9 mouse cellular contexts compared by ENCODE assay signal in genomic region chr4:21878776-21879175, GRCm38 (mm10). TPM values are rescaled to one million over a fixed set of nuclear protein-coding genes. Genes with fewer than 3 reads are reported as not detected.
DNase-seq lines count a peak whose midpoint lies in the region; ATAC-seq and TF ChIP-seq lines count a peak whose summit lies in the region.
"Had no signal": no experiment of that assay in that cellular context is flagged by ENCODE, and none has a peak within 500 bp of the region (broad histone marks: within the 10 kb centered on the region; RNA-seq: fewer than 3 reads in every experiment).

No protein-coding gene starts in this region.

- intact Hi-C loops in heart, postnatal 25 days (cut with DNase I), result loop anchor here (2.0 to 5.0 kb wide), 2 partner anchors 26 to 151 kb away; partner anchors contain the start of gene Ccnc

- H3K27me3 ChIP-seq in heart, embryonic 15.5 days, result no peaks in the 10 kb centered on the region
- no peaks in the 10 kb centered on the region for H3K27me3 ChIP-seq in hindbrain, embryonic 13.5 days
- no peaks in the 10 kb centered on the region for H3K27me3 ChIP-seq in midbrain, embryonic 12.5 days
- no peaks in the 10 kb centered on the region for H3K27me3 ChIP-seq in kidney, adult 2 months (replicated peaks; ENCODE audit: control insufficient read depth, insufficient read depth, low read length)

- no peak for DNase-seq in heart, postnatal 25 days (ENCODE audit: low spot score)
- DNase-seq in brain, embryonic 14.5 days (ENCODE audit: low read depth), result peak; percentile 24
- no peak for DNase-seq in ovary, adult 18-20 months (ENCODE audit: low spot score)
- DNase-seq in kidney, adult 2 months, result no peak

- no peaks in the 10 kb centered on the region; the same call in 1 of the 2 replicates for H3K4me1 ChIP-seq in heart, embryonic 15.5 days (replicated peaks)
- peaks cover 7% of the 10 kb centered on the region for H3K4me1 ChIP-seq in hindbrain, embryonic 13.5 days (replicated peaks)
- no peaks in the 10 kb centered on the region for H3K4me1 ChIP-seq in midbrain, embryonic 12.5 days
- H3K4me1 ChIP-seq in kidney, adult 2 months (ENCODE audit: control insufficient read depth, insufficient read depth, low read length), result peaks cover 3% of the 10 kb centered on the region; the same call in 1 of the 2 replicates

- WGBS in heart, embryonic 15.5 days, result 28% methylated on average over 6 of the region's 6 CpGs
- WGBS in hindbrain, embryonic 13.5 days, result 24% methylated on average over 6 of the region's 6 CpGs
- 43% methylated on average over 6 of the region's 6 CpGs for WGBS in midbrain, embryonic 12.5 days
- 16% methylated on average over 6 of the region's 6 CpGs for WGBS in kidney, adult 2 months

- no peak overlapping the region for H3K9ac ChIP-seq in heart, embryonic 15.5 days
- peak overlapping the region; percentile 86; the same call in 1 of the 2 replicates for H3K9ac ChIP-seq in hindbrain, embryonic 13.5 days
- no peak overlapping the region for H3K9ac ChIP-seq in midbrain, embryonic 12.5 days (replicated peaks)

- H3K27ac ChIP-seq in heart, embryonic 15.5 days, result no peak overlapping the region
- H3K27ac ChIP-seq in hindbrain, embryonic 13.5 days, result no peak overlapping the region
- no peak overlapping the region for H3K27ac ChIP-seq in midbrain, embryonic 12.5 days (replicated peaks)
- H3K27ac ChIP-seq in kidney, adult 2 months (ENCODE audit: insufficient read depth, low read depth, low read length), result no peak overlapping the region

- peaks cover 15% of the 10 kb centered on the region for H3K36me3 ChIP-seq in heart, embryonic 15.5 days
- peaks cover 15% of the 10 kb centered on the region for H3K36me3 ChIP-seq in hindbrain, embryonic 13.5 days
- peaks cover 24% of the 10 kb centered on the region for H3K36me3 ChIP-seq in midbrain, embryonic 12.5 days
- peaks cover 1% of the 10 kb centered on the region; the same call in 1 of the 2 replicates for H3K36me3 ChIP-seq in kidney, adult 2 months (ENCODE audit: control insufficient read depth, insufficient read depth, low read length)

- no peak for ATAC-seq in heart, embryonic 15.5 days (replicated peaks; ENCODE audit: insufficient number of reproducible peaks, insufficient read depth, low FRiP score, low read depth)
- no peak for ATAC-seq in hindbrain, embryonic 13.5 days (ENCODE audit: low FRiP score)
- ATAC-seq in midbrain, embryonic 12.5 days (ENCODE audit: low FRiP score, low read depth), result no peak
- ATAC-seq in granulocyte monocyte progenitor cell, adult 5-6 weeks (replicated peaks; ENCODE audit: poor library complexity, severe bottlenecking), result no peak

- peak overlapping the region; percentile 93 for H3K4me3 ChIP-seq in heart, embryonic 15.5 days
- peak overlapping the region; percentile 74 for H3K4me3 ChIP-seq in hindbrain, embryonic 13.5 days
- H3K4me3 ChIP-seq in midbrain, embryonic 12.5 days, result peak overlapping the region; percentile 68; the same call in 1 of the 2 replicates
- H3K4me3 ChIP-seq in kidney, adult 2 months (ENCODE audit: insufficient read depth, low read depth, low read length), result no peak overlapping the region

- H3K9me3 ChIP-seq in heart, embryonic 15.5 days (replicated peaks), result no peaks in the 10 kb centered on the region
- H3K9me3 ChIP-seq in hindbrain, embryonic 13.5 days, result no peaks in the 10 kb centered on the region
- H3K9me3 ChIP-seq in midbrain, embryonic 12.5 days, result no peaks in the 10 kb centered on the region

- TF ChIP-seq CTCF in brain, embryonic 14.5 days (IDR thresholded peaks at IDR 0.05; ENCODE audit: borderline replicate concordance, extremely low read depth, insufficient read depth, insufficient read length), result no peak
- no peak for TF ChIP-seq CTCF in kidney, adult 2 months (conservative IDR thresholded peaks at IDR 0.05; ENCODE audit: insufficient read depth, insufficient read length, low read depth, low read length)

- no peak for TF ChIP-seq POLR2A in brain, embryonic 14.5 days (IDR thresholded peaks at IDR 0.05; ENCODE audit: borderline replicate concordance, extremely low read depth, insufficient read depth, insufficient read length, poor library complexity, severe bottlenecking)
- no peak for TF ChIP-seq POLR2A in kidney, adult 2 months (IDR thresholded peaks at IDR 0.05; ENCODE audit: low read depth, low read length)

- peak overlapping the region; percentile 78 for H3K4me2 ChIP-seq in heart, embryonic 15.5 days
- H3K4me2 ChIP-seq in hindbrain, embryonic 13.5 days, result peak overlapping the region; percentile 65
- H3K4me2 ChIP-seq in midbrain, embryonic 12.5 days (replicated peaks), result peak overlapping the region; percentile 64

RNA-seq across cellular contexts. Expression of gene Coq3, which starts 0.7 kb away (rescaled TPM):
- polyA plus RNA-seq in heart, embryonic 15.5 days (2015; fragmentation: Nextera tagmentation; extraction: Ambion mirVana), result 17.7 and 20.2 TPM in 2 replicates
- total RNA-seq in heart, postnatal 25 days (2021), result 10 to 100 TPM; 35.0 to 37.1 TPM
- polyA plus RNA-seq in brain, embryonic 14.5 days (2012; rRNA removed), result 6.6 and 6.9 TPM in 2 replicates
- 11.9 and 12.2 TPM in 2 replicates for polyA plus RNA-seq in hindbrain, embryonic 13.5 days (2015; fragmentation: Nextera tagmentation; extraction: Ambion mirVana)
- polyA plus RNA-seq in midbrain, embryonic 12.5 days (2016; fragmentation: Nextera tagmentation; extraction: Ambion mirVana), result 10.8 and 10.9 TPM in 2 replicates
- total RNA-seq in granulocyte monocyte progenitor cell, adult 5-6 weeks (2014; fragmentation: Nextera tagmentation), result 5.9 and 9.6 TPM in 2 replicates
- 9.0 and 20.3 TPM in 2 replicates for total RNA-seq in granulocyte monocyte progenitor cell, adult 5-6 weeks (2017)
- 4.7 and 5.4 TPM in 2 replicates for polyA plus RNA-seq in kidney, adult 2 months (2012; rRNA removed)

RNA-seq across cellular contexts. Expression of gene Pnisr, which starts 31.4 kb away (rescaled TPM):
- polyA plus RNA-seq in heart, embryonic 15.5 days (2015; fragmentation: Nextera tagmentation; extraction: Ambion mirVana), result 79.5 and 85.2 TPM in 2 replicates
- 10 to 100 TPM; 27.8 to 35.5 TPM for total RNA-seq in heart, postnatal 25 days (2021)
- 234 and 276 TPM in 2 replicates for polyA plus RNA-seq in brain, embryonic 14.5 days (2012; rRNA removed)
- 195 and 201 TPM in 2 replicates for polyA plus RNA-seq in hindbrain, embryonic 13.5 days (2015; fragmentation: Nextera tagmentation; extraction: Ambion mirVana)
- polyA plus RNA-seq in midbrain, embryonic 12.5 days (2016; fragmentation: Nextera tagmentation; extraction: Ambion mirVana), result 222 and 251 TPM in 2 replicates
- total RNA-seq in granulocyte monocyte progenitor cell, adult 5-6 weeks (2014; fragmentation: Nextera tagmentation), result 144 and 186 TPM in 2 replicates
- total RNA-seq in granulocyte monocyte progenitor cell, adult 5-6 weeks (2017), result 71.7 and 113 TPM in 2 replicates
- polyA plus RNA-seq in kidney, adult 2 months (2012; rRNA removed), result 34.4 and 44.9 TPM in 2 replicates

RNA-seq across cellular contexts. Expression of gene Faxc, which starts 52.4 kb away (rescaled TPM):
- polyA plus RNA-seq in heart, embryonic 15.5 days (2015; fragmentation: Nextera tagmentation; extraction: Ambion mirVana), result 1.7 and 2.1 TPM in 2 replicates
- 1 to 10 TPM in 1 of 2 experiments, under 1 TPM in 1; 0.89 to 1.1 TPM for total RNA-seq in heart, postnatal 25 days (2021)
- polyA plus RNA-seq in brain, embryonic 14.5 days (2012; rRNA removed), result 33.7 and 54.3 TPM in 2 replicates
- polyA plus RNA-seq in hindbrain, embryonic 13.5 days (2015; fragmentation: Nextera tagmentation; extraction: Ambion mirVana), result 19.4 and 20.0 TPM in 2 replicates
- 24.9 and 30.5 TPM in 2 replicates for polyA plus RNA-seq in midbrain, embryonic 12.5 days (2016; fragmentation: Nextera tagmentation; extraction: Ambion mirVana)
- not detected in 2 replicates for total RNA-seq in granulocyte monocyte progenitor cell, adult 5-6 weeks (2014; fragmentation: Nextera tagmentation)
- total RNA-seq in granulocyte monocyte progenitor cell, adult 5-6 weeks (2017), result not detected in 2 replicates
- 0.20 and 0.22 TPM in 2 replicates for polyA plus RNA-seq in kidney, adult 2 months (2012; rRNA removed)
- total RNA-seq: common myeloid progenitor, adult 5-6 weeks had no signal
